Mouse (Mus musculus): ENCODE measurements at regions not wholly inside any gene's neighbourhood (a gene's known extent, or its start where the extent isn't known, plus 50 kb on each side); places are given as distances from the start of the nearest gene placed in this dataset.
A peak's percentile ranks its signal among the peaks of the same experiment; 100 is the strongest.

DNA sequence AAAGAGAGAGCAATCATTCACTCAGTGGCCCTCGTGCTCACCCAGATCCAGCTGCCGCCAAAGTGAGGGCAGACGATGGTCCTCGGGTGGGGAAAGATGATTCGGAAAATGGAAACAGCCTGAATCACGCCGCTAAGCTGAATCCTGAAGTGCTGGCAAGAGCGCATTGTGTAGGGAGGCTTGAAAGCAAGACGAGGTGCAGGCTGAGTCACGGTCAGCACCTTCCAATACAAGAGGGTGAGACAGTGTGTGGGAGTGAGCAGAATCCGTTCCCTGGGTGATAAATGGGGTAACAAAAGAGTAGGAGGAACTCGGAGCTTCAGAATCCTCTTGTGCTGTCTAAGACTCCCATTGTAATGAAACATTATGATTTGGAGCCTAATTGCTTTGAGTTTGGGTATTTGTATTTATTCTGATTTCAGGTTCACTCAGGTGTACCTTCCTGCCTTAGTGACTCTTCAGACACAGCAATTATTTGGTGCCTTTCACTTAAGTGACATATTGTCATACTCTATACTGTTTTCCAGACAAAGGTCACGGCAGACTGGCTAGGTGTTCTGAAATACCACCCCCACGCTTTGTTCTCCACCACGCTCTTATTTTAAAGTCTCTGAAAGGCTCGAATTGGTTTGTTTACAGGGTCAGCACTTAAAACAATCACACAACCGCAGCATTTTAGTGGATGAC, 70.0 kb downstream of the Mbip start:
- peak; percentile 49 to 90 for DNase-seq (ENCODE audit: low spot score in 2 of 2)
- intact Hi-C loops (cut with DNase I), result no loop called here

DNA sequence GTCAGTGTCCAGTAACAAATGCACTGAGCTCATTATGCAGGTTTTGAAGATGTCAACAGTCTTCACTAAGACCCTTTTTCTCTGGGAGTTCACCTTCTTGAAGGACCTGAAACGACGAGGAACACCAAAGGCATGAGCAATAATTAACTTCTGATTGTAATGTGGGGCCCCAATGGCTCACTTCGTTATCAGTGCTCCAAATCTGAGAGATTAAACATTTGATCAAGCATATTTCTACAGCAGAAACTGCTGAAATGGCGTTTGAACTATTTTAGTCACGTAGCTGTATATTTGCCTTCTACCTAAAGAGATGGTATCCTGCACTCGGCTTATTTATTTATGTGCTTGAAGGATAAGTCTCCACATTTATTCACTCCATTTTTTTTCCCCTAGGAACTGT, 80.6 kb downstream of the Mbip start:
- no peak for DNase-seq (ENCODE audit: low spot score in 2 of 2)
- intact Hi-C loops (cut with DNase I), result no loop called here

DNA sequence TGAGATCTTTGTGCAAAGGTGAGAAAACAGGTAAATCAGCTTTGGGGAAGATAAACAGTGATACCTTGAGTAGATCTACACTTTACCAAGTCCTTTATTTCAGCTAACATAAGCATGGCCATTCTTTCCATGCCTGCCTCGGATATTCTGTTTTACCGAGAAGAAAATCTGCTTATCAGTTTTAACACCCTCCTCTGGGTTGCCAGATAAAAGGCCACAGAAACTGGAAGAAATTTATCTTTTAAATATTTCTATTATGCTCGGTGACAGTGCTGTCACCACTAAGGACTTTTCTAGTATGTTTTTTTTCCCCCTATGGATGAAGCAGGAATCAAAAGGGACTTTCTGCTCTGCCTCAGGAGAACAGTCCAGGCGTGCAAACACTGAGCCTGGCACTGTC, 84.2 kb downstream of the Mbip start:
- intact Hi-C loops (cut with DNase I), result no loop called here
- no peak for DNase-seq (ENCODE audit: low spot score in 2 of 2)

DNA sequence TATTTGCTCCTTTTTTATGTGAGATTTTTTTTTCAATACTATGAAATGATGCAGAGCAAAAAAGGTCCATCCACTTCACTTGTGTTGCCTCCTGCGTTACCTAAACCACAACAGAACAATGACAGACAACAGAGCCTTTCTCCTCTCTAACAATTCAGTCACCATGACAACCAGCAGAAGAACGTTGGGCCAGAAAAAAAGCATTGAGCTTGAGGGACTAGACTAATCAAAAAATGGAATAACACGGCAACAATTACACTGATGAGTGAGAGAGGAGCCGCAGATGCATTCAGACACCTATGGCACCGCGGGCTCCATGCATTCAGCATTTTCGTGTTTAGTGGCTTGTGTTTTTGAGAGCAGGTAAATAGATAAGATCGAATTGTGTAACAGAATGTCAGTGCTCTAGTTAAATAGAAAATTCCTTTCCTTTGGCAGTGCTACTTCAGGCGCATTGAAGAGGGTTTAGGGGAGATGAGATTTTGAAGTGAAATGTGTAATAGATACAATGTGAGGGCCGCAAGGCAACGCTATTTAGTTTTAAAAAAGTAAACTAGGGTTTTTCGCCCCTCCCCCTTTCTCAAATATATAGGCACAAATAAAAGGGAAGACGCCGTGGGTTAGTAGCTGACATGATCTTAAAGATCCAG, 87.2 kb downstream of the Mbip start:
- DNase-seq (ENCODE audit: low spot score in 2 of 2), result peak in 1 of 2 experiments; percentile 22
- intact Hi-C loops (cut with DNase I), result no loop called here

DNA sequence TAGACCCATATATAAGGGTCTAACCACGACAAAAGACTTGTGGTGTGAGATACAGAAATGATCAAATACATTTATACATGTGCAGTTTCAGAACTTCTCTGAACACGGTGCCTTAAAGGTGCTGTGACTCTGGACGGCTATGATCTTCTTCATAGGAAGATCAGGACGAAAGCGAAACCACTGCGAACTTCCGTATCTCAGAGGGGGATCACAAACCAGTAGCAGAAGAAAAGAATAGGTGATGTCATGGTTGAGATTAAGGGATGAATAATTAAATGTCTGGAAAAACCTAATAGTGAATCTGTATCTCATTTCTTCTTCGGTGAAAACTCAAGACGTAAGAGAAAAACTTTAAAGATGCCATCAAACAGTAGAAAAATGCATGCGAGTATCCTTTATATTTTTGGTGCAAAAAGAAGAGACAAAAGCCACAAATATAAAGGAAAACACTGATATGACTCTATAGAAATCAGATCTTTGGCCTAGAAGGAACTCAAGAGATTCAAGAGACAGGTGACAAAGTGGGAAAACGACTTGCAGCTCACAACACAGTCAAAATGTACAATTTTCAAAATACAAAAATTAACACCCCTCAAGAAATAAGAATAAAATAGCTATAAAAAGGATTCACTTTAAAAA, 89.3 kb downstream of the Mbip start:
- no peak for DNase-seq (ENCODE audit: low spot score in 2 of 2)
- intact Hi-C loops (cut with DNase I), result no loop called here

DNA sequence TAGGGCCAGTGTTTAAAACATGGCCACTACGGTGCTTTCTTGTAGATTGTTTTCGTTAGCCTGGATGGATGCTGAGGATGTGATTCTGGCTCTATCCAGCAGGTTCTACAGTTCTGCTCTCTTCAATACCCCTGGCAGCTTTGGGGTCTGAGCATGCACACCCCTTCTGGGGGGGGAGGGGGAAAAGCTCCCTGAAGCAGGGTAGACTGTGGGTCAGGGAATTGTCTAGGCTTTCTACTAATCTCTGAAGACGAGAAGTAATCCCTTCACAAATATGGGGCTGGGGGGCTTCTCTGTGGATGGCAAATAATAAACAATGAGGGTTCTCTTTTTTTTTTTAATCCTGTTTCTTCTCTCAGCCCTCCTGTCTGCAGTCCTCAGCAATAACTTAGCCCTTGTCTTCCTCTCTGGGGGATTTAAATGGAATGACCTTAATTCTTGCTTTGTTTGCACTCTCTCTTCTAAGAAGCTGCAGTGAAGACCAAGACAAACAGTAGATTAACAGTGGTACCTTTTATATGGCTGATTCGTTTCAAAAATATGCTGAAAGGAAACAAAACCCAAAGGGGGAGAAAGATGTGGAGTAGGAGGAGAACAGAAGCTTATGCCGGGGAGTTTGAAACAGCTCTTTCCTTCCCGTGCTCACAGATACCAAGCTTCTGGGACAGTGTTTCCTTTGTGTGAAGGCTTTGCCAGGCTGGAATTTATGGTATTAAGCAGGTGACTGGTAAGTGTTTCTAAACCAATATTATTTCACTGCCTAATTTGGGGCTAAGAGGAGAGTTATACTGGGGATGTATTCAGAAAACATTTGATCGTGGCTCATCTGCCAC, 92.9 kb downstream of the Mbip start:
- intact Hi-C loops (cut with DNase I), result no loop called here
- no peak for DNase-seq (ENCODE audit: low spot score in 2 of 2)

DNA sequence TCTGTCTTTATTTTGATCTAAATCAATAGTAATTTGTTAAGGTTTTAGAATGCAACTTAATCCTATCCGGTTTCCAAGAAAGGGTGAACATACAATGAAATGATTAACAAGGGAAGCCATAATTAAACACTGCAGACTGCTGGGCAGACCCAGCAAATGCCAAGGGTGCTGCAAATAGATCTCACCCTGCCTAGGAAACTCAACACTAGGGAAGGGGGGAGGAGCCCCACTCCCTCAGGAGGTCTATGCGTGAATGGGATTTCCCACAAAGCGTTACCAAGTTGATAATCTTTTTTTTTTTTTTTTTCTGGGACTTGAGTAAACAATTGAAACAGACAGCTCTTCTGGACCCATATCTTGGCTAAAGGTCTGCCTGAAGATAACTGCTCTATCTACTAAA, 95.4 kb downstream of the Mbip start:
- DNase-seq (ENCODE audit: low spot score in 2 of 2), result no peak
- intact Hi-C loops (cut with DNase I), result no loop called here

DNA sequence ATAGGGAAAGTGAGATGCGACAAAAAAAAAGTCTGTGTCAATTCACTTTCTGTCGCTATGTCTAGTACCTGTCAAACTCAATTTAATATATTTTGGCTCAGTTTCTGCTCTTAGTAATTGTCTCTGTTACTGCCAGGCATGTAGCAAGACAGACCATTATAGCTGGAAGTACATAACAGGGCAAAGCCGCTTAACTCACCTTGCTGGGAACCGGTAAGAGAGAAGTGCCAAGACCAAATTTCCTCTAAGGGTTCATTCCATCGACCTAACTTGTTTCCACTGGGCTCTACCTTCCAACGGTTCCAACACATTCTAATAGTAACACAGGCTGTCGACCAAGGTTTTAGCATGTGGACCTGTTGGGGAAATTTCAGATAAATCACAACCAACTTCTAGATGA, 99.3 kb downstream of the Mbip start:
- intact Hi-C loops (cut with DNase I), result loop anchor here (10.0 kb wide), 1 partner anchor 298 kb away; no protein-coding TSS in a partner anchor
- no peak for DNase-seq (ENCODE audit: low spot score in 2 of 2)

DNA sequence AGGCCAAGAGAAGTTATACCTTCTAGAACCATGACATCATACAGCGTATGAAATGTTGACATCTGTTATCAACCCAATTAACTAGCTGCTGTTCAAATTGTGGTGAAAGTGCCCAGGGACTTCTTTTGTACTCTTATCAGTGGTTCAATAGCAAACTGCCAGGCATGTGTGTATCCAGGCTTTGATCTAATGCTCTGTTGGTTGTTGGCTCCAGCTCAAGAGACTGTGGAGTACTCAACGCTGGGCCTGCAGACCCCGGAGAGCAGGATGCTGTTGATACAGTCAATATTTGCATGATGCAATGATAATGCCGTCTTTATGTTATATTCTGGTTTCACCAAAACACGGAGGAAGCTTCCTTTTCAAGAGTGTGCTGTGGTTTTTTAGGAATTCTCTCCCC, 102.9 kb downstream of the Mbip start:
- DNase-seq (ENCODE audit: low spot score in 2 of 2), result no peak
- intact Hi-C loops (cut with DNase I), result loop anchor here (5.0 to 10.0 kb wide), 2 partner anchors 159 to 302 kb away; no protein-coding TSS in a partner anchor

DNA sequence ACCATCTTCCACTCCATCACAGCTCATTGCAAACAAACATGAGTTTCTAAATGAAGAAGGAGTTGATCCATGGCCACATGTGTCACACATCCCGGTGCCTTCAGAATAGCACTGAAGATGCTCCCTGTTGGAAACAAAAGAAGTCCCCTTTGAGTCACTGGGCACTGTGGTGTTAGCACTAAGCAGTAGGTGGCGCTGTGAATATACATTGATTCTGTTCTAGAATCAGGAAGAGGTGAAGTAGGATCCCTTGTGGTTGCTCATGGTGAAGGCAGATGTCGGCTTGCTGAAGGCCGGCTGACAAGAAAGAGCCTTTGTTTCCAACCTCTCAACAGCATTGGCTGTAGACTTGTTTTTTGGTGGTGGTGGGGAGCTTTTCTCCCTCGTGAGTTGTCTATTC, 104.0 kb downstream of the Mbip start:
- DNase-seq (ENCODE audit: low spot score in 2 of 2), result peak; percentile 19 to 60
- intact Hi-C loops (cut with DNase I), result loop anchor here (5.0 to 10.0 kb wide), 2 partner anchors 161 to 303 kb away; no protein-coding TSS in a partner anchor

DNA sequence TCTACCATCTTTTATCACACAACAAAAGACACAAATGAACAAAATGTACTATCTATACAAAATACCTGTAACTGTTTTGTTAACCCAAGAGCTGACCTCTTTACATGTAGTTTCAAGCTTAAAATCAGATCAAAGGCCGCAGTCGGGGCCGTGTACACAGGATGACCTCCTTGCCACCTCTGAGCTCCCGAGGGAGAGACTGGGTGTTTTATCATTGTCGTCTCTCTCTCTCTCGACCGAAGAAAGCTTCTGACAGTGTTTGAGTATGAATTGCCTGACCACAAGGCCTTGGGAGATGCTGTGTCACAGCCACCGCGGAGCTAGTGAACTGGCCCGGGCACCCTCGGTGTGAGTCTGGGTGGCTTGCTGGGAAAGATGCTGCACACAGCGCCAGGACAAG, 105.5 kb downstream of the Mbip start:
- DNase-seq (ENCODE audit: low spot score in 2 of 2), result no peak
- intact Hi-C loops (cut with DNase I), result loop anchor here (5.0 to 10.0 kb wide), 2 partner anchors 162 to 305 kb away; no protein-coding TSS in a partner anchor

DNA sequence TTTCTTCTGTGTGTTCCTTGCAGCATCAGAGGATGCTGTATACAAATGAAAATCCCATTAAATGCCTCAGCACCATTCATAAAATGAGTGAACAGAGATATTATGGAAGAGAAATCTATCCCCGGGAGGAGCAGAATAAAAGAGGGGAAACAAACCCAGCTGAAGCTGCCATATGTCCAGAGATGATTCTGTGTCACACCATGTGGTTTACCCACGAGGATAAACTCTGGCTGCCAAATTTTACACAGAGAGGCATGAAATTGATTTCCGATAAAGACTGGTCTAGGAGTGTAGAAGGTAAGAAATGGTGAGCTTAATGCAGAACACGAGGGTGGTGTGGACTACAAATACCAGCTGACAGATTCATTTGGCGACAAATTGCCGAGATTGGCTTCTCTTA, 111.1 kb downstream of the Mbip start:
- DNase-seq (ENCODE audit: low spot score in 2 of 2), result peak in 1 of 2 experiments; percentile 40
- intact Hi-C loops (cut with DNase I), result loop anchor here (5.0 kb wide), 1 partner anchor 92 kb away; no protein-coding TSS in a partner anchor

DNA sequence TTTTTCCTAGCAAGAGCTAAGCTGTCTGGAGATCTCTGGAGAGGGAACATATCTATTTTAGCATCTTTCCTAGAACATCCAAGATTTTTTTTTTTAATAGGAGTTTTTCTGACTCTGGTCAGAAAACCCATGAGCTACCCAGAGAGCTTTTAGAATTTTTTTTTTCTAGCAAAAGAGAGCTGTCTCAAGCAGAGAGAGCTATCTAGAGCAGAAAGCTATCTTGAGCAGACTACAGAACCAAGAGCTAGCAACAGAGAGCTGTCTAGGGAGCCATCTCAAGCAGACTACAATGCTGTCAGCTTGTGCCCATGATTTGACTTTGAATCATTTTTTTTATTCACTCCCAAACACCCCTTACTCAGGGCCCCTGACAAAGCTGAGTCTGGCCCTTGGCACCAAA, 112.5 kb downstream of the Mbip start:
- DNase-seq (ENCODE audit: low spot score in 2 of 2), result peak in 1 of 2 experiments; percentile 15
- intact Hi-C loops (cut with DNase I), result loop anchor here (5.0 kb wide), 1 partner anchor 91 kb away; no protein-coding TSS in a partner anchor

DNA sequence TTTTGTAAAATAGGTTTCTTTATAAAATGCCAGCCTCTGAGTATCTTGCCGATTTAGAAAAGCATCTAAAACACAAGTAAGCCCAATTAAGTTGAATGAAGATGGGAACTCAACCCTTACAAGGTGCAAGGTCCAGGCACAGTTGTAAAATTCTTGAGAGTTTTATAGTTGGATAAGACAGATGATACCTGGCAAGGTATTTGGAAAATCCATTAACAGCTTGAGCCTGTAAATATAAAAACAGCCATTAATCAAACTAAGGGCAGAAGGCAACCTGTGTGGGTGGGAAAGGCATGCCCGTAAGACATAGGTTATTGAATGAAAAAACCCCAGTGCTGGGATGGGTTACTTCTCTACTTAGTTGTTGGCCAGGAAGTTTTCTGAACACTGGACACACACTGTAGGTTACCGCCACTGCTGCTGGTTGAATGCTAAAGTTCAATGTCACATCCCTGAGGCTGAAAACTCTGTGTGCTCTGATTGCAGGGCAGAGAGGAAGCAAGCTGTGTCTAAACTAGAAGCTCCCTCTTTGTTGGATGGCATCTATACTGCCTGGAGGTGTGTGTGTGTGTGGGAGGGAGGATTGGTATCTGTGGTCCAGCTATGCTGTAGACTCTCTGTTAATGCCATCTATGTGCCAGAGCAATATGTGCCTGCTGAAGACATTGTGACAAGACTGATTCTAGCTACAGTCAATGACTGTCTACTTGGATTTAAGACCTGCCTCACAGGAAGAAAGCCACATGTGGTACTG, 121.4 kb downstream of the Mbip start:
- no peak for DNase-seq (ENCODE audit: low spot score in 2 of 2)
- intact Hi-C loops (cut with DNase I), result no loop called here

DNA sequence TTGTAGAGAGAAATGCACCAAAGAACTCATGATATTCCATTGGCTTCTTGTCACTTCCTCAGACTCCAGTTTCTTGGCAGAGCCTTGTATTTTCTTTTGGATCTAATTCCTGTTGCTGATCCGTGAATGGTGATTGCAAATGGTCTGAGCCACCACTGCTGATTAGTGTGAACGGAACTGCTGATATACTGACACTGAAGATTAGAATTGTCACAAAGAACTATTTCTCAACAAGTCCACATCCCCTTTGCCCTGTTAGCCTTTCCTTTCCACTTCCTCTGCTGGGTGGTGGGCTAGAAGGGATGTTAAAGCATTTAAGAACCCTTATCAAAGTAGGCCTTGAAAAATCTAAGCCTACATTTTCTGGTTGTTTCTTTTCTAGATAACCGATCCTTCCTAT, 152.2 kb downstream of the Mbip start:
- intact Hi-C loops (cut with DNase I), result no loop called here
- no peak for DNase-seq (ENCODE audit: low spot score in 2 of 2)

DNA sequence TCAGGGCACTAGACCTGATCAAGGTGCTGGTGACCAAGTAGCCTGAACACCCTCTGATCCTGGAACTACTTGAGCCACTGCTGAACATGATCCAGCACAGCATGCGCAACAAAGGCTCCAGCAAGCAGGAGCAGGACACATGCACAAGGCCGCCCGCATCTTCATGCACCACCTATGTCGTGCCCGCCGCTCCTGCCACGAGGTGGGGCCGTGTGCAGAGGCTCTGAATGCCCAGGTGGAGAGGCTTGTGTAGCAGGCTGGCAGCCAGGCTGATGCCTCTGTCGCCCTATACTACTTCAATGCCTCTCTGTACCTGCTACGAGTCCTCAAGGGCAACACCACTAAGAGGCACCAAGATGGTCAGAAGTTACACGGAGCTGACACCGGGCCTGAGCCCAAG, 156.1 kb downstream of the Mbip start:
- no peak for DNase-seq (ENCODE audit: low spot score in 2 of 2)
- intact Hi-C loops (cut with DNase I), result no loop called here

DNA sequence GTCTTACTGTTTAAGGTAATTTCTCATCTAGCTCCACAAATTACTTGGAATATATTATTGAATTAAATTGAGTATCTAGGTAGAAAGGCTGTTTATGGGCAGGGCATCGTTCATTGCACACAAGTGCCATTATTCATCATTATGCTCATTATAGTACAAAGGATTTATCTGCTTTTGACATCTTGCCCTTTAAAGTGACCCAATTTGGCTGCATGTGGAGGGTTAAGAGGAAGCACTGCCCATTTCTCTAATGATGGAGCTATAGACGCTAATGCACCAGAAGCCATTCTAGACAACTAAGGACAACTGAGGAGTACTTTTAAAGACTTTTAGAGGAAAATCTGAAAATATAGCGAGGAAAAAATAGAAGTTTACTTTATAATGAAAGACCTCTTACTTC, 185.0 kb downstream of the Mbip start:
- DNase-seq (ENCODE audit: low spot score in 2 of 2), result no peak
- intact Hi-C loops (cut with DNase I), result no loop called here

DNA sequence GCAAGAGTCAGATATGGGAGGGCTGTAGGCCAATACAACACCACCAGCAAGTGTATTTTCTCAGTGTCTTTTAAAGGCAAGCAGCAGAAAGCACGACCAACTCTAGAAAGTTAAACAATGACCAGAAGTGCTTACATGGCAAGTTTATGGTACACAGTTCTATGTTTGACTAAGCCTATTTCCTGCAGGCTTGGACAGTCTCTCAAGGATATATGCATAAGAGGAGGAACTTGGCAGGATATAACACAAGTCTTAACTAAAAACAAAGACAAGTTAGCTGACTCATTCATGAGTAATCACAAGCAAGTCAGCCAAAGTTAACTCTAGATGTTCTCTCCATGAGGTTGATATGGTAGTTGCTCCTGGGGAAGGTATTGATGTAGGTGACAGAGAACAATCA, 201.3 kb downstream of the Mbip start:
- intact Hi-C loops (cut with DNase I), result loop anchor here (5.0 kb wide), 1 partner anchor 88 kb away; no protein-coding TSS in a partner anchor
- peak in 1 of 2 experiments; percentile 46 for DNase-seq (ENCODE audit: low spot score in 2 of 2)

DNA sequence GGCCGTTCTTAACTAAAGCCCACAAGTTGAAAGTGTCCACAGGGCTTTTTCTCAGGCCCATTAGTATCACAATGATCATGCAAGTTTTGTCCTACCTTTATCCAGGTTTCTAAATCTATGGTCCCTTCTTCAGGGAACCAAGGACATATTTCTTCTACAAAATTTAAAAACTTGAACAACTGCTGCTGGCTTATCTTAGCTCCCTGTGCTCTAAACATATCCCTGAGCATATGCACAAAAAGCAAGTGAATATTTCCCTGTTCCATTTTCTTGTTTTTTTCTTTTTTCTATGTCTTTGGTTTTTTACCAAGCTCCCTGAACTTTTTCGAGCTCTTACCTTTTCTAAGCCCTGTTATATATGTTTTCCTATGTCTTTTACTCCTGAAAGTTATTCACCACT, 201.9 kb downstream of the Mbip start:
- peak in 1 of 2 experiments; percentile 29 for DNase-seq (ENCODE audit: low spot score in 2 of 2)
- intact Hi-C loops (cut with DNase I), result loop anchor here (5.0 kb wide), 1 partner anchor 89 kb away; no protein-coding TSS in a partner anchor
